Mouse (Mus musculus) liver, postnatal 0 days (tissue): ENCODE measurements around the gene Fignl1. TPM values are rescaled to one million over a fixed set of nuclear protein-coding genes. Genes with fewer than 3 reads are reported as not detected.

ENCODE experiments used
- ATAC-seq: fragments of 200-750 bp; cut with Nextera tagmentation; 2 replicates; pipeline ENCODE4 v1.8.0; 2017; ENCODE audit warnings: mild to moderate bottlenecking, moderate library complexity
- DNase-seq: peaks from one replicate; pipeline ENCODE4 v3.0.0-alpha.2; 2016
- H3K27ac ChIP-seq: fragments of 300-500 bp; sonication (generic); 2 replicates; pipeline ENCODE4 v1.5.1; 2014; ENCODE audit warnings: antibody characterized with exemption, moderate library complexity, mild to moderate bottlenecking, low read depth
- H3K27me3 ChIP-seq: fragments of 300-500 bp; sonication (generic); 2 replicates; pipeline ENCODE4 v1.6.1; 2014; ENCODE audit warnings: low read length, control low read depth, mixed read lengths; ENCODE audit not compliant: insufficient read depth
- H3K36me3 ChIP-seq: fragments of 300-500 bp; sonication (generic); replicated peaks from 2 replicates; pipeline ENCODE4 v1.6.1; 2014; ENCODE audit warnings: mild to moderate bottlenecking, control low read depth, low read length, moderate library complexity, mixed read lengths; ENCODE audit not compliant: insufficient read depth
- H3K4me1 ChIP-seq: fragments of 300-500 bp; sonication (generic); 2 replicates; pipeline ENCODE4 v1.6.1; 2014; ENCODE audit warnings: antibody characterized with exemption, mild to moderate bottlenecking, control low read depth; ENCODE audit not compliant: insufficient read depth
- H3K4me2 ChIP-seq: fragments of 300-500 bp; sonication (generic); 2 replicates; pipeline ENCODE4 v1.6.1; 2014; ENCODE audit warnings: low read depth, mild to moderate bottlenecking, low read length, moderate library complexity, mixed read lengths
- H3K4me3 ChIP-seq: fragments of 300-500 bp; sonication (generic); 2 replicates; pipeline ENCODE4 v1.5.1; 2014; ENCODE audit warnings: low read depth, low read length
- H3K9ac ChIP-seq: fragments of 300-500 bp; sonication (generic); replicated peaks from 2 replicates; pipeline ENCODE4 v1.6.1; 2014; ENCODE audit warnings: mild to moderate bottlenecking, moderate library complexity
- H3K9me3 ChIP-seq: fragments of 300-500 bp; sonication (generic); 2 replicates; pipeline ENCODE4 v1.6.1; 2016; ENCODE audit warnings: mild to moderate bottlenecking, control low read depth, low read length, mixed read lengths
- CTCF ChIP-seq: sonication (generic); IDR thresholded peaks from 2 replicates; pipeline ENCODE4 v1.5.1; 2016; ENCODE audit warnings: antibody characterized with exemption, low read depth
- EP300 ChIP-seq: IDR thresholded peaks from 2 replicates; pipeline ENCODE4 v1.6.1; 2016; ENCODE audit warnings: antibody characterized with exemption, low read depth, mild to moderate bottlenecking
- WGBS: fragments of 180-500 bp; shearing (Covaris S2); extraction: QIAGEN DNeasy Blood & Tissue Kit; methylation state at CpG from one replicate; pipeline ENCODE4 v1.1.7; 2014; ENCODE audit not compliant: insufficient replicate concordance; 5-methylcytosine and 5-hydroxymethylcytosine counted together
- polyA plus RNA-seq: library from polyadenylated mRNA; unstranded; fragments of >200 nt; fragmentation: Nextera tagmentation; extraction: Ambion mirVana; gene quantifications from 2 replicates; pipeline ENCODE4 v1.2.1, GENCODE M21; 2015

Gene Fignl1
- polyA plus RNA-seq, 1 experiment from 2014 or later = 31.2 TPM

DNA sequence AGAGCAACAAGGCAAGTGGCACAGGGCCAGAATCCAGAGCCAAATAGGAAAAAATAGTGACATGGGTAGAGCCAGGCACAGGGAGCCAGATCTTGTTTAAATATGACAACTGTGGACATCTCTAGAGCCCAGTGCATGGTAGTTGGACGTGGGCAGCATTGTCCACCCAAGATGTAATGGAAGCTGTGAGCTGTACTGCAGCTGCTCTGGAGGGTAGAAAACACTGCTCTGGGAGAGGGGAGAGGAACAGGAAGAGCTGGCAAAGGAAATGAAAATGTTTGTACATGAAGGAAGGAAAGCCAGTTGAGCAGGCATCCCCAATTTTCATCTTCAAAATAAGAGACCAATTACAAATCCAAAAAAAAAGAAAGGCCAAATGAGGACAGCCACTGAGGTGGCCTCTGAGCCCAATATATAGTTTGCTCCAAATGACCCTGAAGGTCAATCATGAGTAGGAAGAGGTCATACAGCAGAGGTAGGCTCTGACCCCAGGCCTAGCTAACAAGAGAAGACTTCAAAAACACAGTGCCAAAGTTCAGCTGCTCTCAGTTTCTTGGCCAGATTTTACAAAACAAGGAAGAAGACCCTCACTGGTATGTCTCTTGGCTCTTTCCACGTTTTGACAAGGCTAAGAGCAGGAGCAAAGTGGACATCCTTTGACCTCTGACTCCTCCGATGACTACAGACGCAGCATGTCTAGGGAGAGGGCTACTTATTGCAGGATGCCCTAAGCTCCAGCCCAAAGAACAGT lies 32.5 kb downstream of the Fignl1 start:
- Histone ChIP-seq H3K27me3 (no peaks in the 10 kb centered on the region), H3K27ac (0 out of 2 replicates have a peak overlapping the region, but pooled peaks have one; percentile 11), H3K9ac (no peak overlapping the region), H3K4me2 (no peak overlapping the region), H3K4me3 (no peak overlapping the region), H3K36me3 (peaks cover under 1% of the 10 kb centered on the region; the same call in 1 of the 2 replicates), H3K4me1 (peaks cover 4% of the 10 kb centered on the region; the same call in 1 of the 2 replicates), H3K9me3 (no peaks in the 10 kb centered on the region)
- DNase-seq (no peak), ATAC-seq (no peak)
- TF ChIP-seq EP300 (no peak), CTCF (no peak)
- WGBS = 74% methylated on average over 4 of the region's 4 CpGs

DNA sequence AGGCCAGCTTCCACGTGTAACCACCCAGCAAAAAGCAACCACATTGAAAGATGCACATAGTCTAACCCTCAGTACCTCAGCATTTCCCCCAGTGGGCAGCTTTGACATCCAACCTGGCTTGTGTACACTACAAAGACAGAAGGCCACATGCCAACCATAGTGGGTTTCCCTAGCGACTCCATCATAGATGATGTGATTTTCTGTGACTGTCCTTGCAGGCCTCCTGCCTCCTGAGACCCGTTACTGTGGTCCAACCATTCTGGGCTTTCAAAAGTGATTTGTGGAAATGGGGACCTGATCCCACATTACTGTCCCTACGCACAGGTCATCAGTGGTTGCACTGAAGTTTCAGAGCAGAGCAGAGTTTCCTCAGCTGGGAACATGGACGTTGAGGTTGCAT lies 33.9 kb downstream of the Fignl1 start:
- no peak overlapping the region for H3K4me2 ChIP-seq
- no peak overlapping the region for H3K4me3 ChIP-seq
- H3K4me1 ChIP-seq = peaks cover 4% of the 10 kb centered on the region
- no peak overlapping the region for H3K9ac ChIP-seq
- ATAC-seq = no peak
- DNase-seq = no peak
- H3K27ac ChIP-seq = no peak overlapping the region
- TF ChIP-seq EP300 = no peak
- TF ChIP-seq CTCF = no peak
- H3K36me3 ChIP-seq = peaks cover 6% of the 10 kb centered on the region; the same call in 1 of the 2 replicates
- no peaks in the 10 kb centered on the region for H3K9me3 ChIP-seq
- WGBS = 81% methylated on average over 5 of the region's 5 CpGs
- H3K27me3 ChIP-seq = no peaks in the 10 kb centered on the region

DNA sequence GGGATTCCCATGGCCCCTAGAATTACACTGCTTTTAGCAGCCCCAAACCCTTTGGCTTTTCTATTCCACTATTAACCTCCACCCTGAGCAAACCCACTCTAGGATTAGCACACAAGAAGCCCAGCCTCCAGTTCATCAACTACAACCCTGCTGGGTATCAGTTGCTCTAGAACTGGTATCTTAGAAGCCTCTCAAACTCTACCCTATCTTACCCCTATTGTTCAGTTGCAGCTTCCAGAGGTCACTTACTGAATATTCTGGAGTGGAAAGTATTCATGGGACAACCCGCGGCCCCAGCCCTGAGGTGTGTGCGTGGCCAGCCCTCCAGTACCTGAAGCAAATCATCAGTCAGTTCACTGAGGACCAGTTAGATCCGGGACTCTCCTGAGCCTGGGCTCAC lies 34.4 kb downstream of the Fignl1 start:
- Histone ChIP-seq H3K4me2 (no peak overlapping the region), H3K27me3 (no peaks in the 10 kb centered on the region), H3K27ac (no peak overlapping the region), H3K36me3 (peaks cover 8% of the 10 kb centered on the region; the same call in 1 of the 2 replicates), H3K9ac (no peak overlapping the region), H3K4me1 (peaks cover 4% of the 10 kb centered on the region), H3K4me3 (no peak overlapping the region), H3K9me3 (no peaks in the 10 kb centered on the region)
- DNase-seq (no peak), ATAC-seq (no peak)
- no peak for TF ChIP-seq EP300
- TF ChIP-seq CTCF = no peak
- WGBS = 95% methylated on average over 4 of the region's 4 CpGs

GRCm38 (mm10) chr11:11772196-11772595 lies 36.6 kb downstream of the Fignl1 start:
- Histone ChIP-seq H3K4me1 (peaks cover 4% of the 10 kb centered on the region), H3K27me3 (no peaks in the 10 kb centered on the region), H3K9me3 (no peaks in the 10 kb centered on the region), H3K36me3 (peaks cover 20% of the 10 kb centered on the region), H3K4me3 (no peak overlapping the region), H3K27ac (no peak overlapping the region), H3K9ac (no peak overlapping the region), H3K4me2 (no peak overlapping the region)
- ATAC-seq = no peak
- TF ChIP-seq CTCF (no peak), EP300 (no peak)
- WGBS = 81% methylated on average over 4 of the region's 4 CpGs
- no peak for DNase-seq

GRCm38 (mm10) chr11:11770691-11771090 lies 38.1 kb downstream of the Fignl1 start:
- Histone ChIP-seq H3K9me3 (no peaks in the 10 kb centered on the region), H3K36me3 (peaks cover 28% of the 10 kb centered on the region), H3K4me1 (no peaks in the 10 kb centered on the region; the same call in 1 of the 2 replicates), H3K9ac (no peak overlapping the region), H3K4me3 (no peak overlapping the region), H3K4me2 (no peak overlapping the region), H3K27ac (no peak overlapping the region), H3K27me3 (no peaks in the 10 kb centered on the region)
- TF ChIP-seq CTCF (no peak), EP300 (no peak)
- DNase-seq (no peak), ATAC-seq (no peak)
- WGBS = 91% methylated on average over 3 of the region's 3 CpGs

GRCm38 (mm10) chr11:11769281-11769680 lies 39.5 kb downstream of the Fignl1 start:
- ATAC-seq (no peak), DNase-seq (no peak)
- no peaks in the 10 kb centered on the region for H3K9me3 ChIP-seq
- peaks cover 32% of the 10 kb centered on the region for H3K36me3 ChIP-seq
- WGBS = 91% methylated on average over 20 of the region's 20 CpGs
- TF ChIP-seq EP300 (no peak), CTCF (no peak)
- no peak overlapping the region for H3K27ac ChIP-seq
- no peaks in the 10 kb centered on the region for H3K27me3 ChIP-seq
- H3K9ac ChIP-seq = no peak overlapping the region
- H3K4me2 ChIP-seq = no peak overlapping the region
- H3K4me3 ChIP-seq = no peak overlapping the region
- peaks cover 3% of the 10 kb centered on the region; the same call in 1 of the 2 replicates for H3K4me1 ChIP-seq
